In genomic region chr10:121569796-121570195, GRCm38 (mm10) we compare ENCODE assay signal across 14 mouse cellular contexts. TPM values are rescaled to one million over a fixed set of nuclear protein-coding genes. Genes with fewer than 3 reads are reported as not detected.
DNase-seq lines count a peak whose midpoint lies in the region; ATAC-seq and TF ChIP-seq lines count a peak whose summit lies in the region.
"Had no signal": no experiment of that assay in that cellular context is flagged by ENCODE, and none has a peak within 500 bp of the region (broad histone marks: within the 10 kb centered on the region; RNA-seq: fewer than 3 reads in every experiment).

No protein-coding gene starts in this region.

- no peak for DNase-seq in limb, embryonic 10.5 days (ENCODE audit: low spot score)
- no peak for DNase-seq in liver, embryonic 14.5 days (ENCODE audit: low read depth in 3 of 3, low spot score in 3 of 3)
- DNase-seq in midbrain, postnatal 0 days (ENCODE audit: low spot score), result no peak
- no peak for DNase-seq in kidney, postnatal 25 days
- DNase-seq: adrenal gland, postnatal 10 days; cerebellum, postnatal 36 days; heart, adult 18-20 months; kidney, postnatal 10 days had no signal

- no peak overlapping the region for H3K9ac ChIP-seq in limb, embryonic 12.5 days (replicated peaks)
- H3K9ac ChIP-seq in forebrain, embryonic 13.5 days, result no peak overlapping the region
- H3K9ac ChIP-seq in liver, embryonic 14.5 days (replicated peaks), result peak overlapping the region; percentile 38
- H3K9ac ChIP-seq in midbrain, postnatal 0 days (replicated peaks; ENCODE audit: low read length, poor library complexity, severe bottlenecking), result no peak overlapping the region
- H3K9ac ChIP-seq in kidney, embryonic 14.5 days (ENCODE audit: low read depth, low read length), result no peak overlapping the region
- H3K9ac ChIP-seq: limb, embryonic 15.5 days had no signal

- no peak for TF ChIP-seq EP300 in liver, embryonic 14.5 days (IDR thresholded peaks at IDR 0.05; ENCODE audit: low read depth)

- TF ChIP-seq CTCF in liver, embryonic 14.5 days (IDR thresholded peaks at IDR 0.05; ENCODE audit: low read depth), result no peak
- no peak for TF ChIP-seq CTCF in midbrain, postnatal 0 days (IDR thresholded peaks at IDR 0.05)

- H3K27ac ChIP-seq in limb, embryonic 12.5 days, result peak overlapping the region; percentile 41; the same call in 1 of the 2 replicates
- no peak overlapping the region for H3K27ac ChIP-seq in limb, embryonic 10.5 days
- H3K27ac ChIP-seq in forebrain, embryonic 13.5 days, result peak overlapping the region; percentile 57; the same call in 1 of the 2 replicates
- H3K27ac ChIP-seq in liver, embryonic 14.5 days, result peak overlapping the region; percentile 95
- peak overlapping the region; percentile 80 for H3K27ac ChIP-seq in midbrain, postnatal 0 days (ENCODE audit: low read depth, low read length)
- no peak overlapping the region for H3K27ac ChIP-seq in kidney, embryonic 14.5 days (ENCODE audit: low read depth, low read length)
- H3K27ac ChIP-seq: limb, embryonic 15.5 days; macrophage; stomach, postnatal 0 days had no signal

- H3K27me3 ChIP-seq in limb, embryonic 12.5 days, result no peaks in the 10 kb centered on the region
- H3K27me3 ChIP-seq in limb, embryonic 10.5 days (ENCODE audit: low read depth, poor library complexity, severe bottlenecking), result no peaks in the 10 kb centered on the region
- no peaks in the 10 kb centered on the region for H3K27me3 ChIP-seq in forebrain, embryonic 13.5 days
- H3K27me3 ChIP-seq in liver, embryonic 14.5 days (ENCODE audit: control insufficient read depth, insufficient read depth, low read length), result no peaks in the 10 kb centered on the region
- no peaks in the 10 kb centered on the region for H3K27me3 ChIP-seq in midbrain, postnatal 0 days (ENCODE audit: insufficient read depth, low read length)
- H3K27me3 ChIP-seq in kidney, embryonic 14.5 days (ENCODE audit: control insufficient read depth, insufficient read depth, low read length), result no peaks in the 10 kb centered on the region
- H3K27me3 ChIP-seq: limb, embryonic 15.5 days had no signal

- WGBS in limb, embryonic 12.5 days, result 79% methylated on average over 6 of the region's 6 CpGs
- 83% methylated on average over 6 of the region's 6 CpGs for WGBS in limb, embryonic 10.5 days
- WGBS in forebrain, embryonic 13.5 days, result 62% methylated on average over 6 of the region's 6 CpGs
- WGBS in liver, embryonic 14.5 days (ENCODE audit: insufficient replicate concordance), result 69% methylated on average over 6 of the region's 6 CpGs
- 45% methylated on average over 6 of the region's 6 CpGs for WGBS in midbrain, postnatal 0 days
- WGBS in kidney, embryonic 14.5 days, result 80% methylated on average over 6 of the region's 6 CpGs

- H3K4me1 ChIP-seq in limb, embryonic 12.5 days (replicated peaks), result no peaks in the 10 kb centered on the region
- 0 out of 2 replicates have a peak, but pooled peaks cover 5% of the 10 kb centered on the region for H3K4me1 ChIP-seq in limb, embryonic 10.5 days
- peaks cover 16% of the 10 kb centered on the region for H3K4me1 ChIP-seq in forebrain, embryonic 13.5 days
- peaks cover 26 to 34% of the 10 kb centered on the region in 2 experiments for H3K4me1 ChIP-seq in liver, embryonic 14.5 days (replicated peaks; ENCODE audit: control insufficient read depth in 2 of 2, insufficient read depth in 2 of 2, low read length in 1 of 2)
- H3K4me1 ChIP-seq in midbrain, postnatal 0 days (ENCODE audit: insufficient read depth, low read length), result 0 out of 2 replicates have a peak, but pooled peaks cover 7% of the 10 kb centered on the region
- H3K4me1 ChIP-seq in kidney, embryonic 14.5 days (ENCODE audit: control insufficient read depth, insufficient read depth, low read length), result no peaks in the 10 kb centered on the region
- H3K4me1 ChIP-seq: limb, embryonic 15.5 days had no signal

- H3K36me3 ChIP-seq in limb, embryonic 12.5 days, result peaks cover 68% of the 10 kb centered on the region
- H3K36me3 ChIP-seq in limb, embryonic 10.5 days, result peaks cover 67% of the 10 kb centered on the region
- H3K36me3 ChIP-seq in forebrain, embryonic 13.5 days (ENCODE audit: poor library complexity, severe bottlenecking), result peaks cover 54% of the 10 kb centered on the region
- peaks cover 48% of the 10 kb centered on the region for H3K36me3 ChIP-seq in liver, embryonic 14.5 days (replicated peaks; ENCODE audit: control insufficient read depth, insufficient read depth, low read depth)
- peaks cover 17% of the 10 kb centered on the region for H3K36me3 ChIP-seq in midbrain, postnatal 0 days (ENCODE audit: insufficient read depth, low read length)
- peaks cover 57% of the 10 kb centered on the region for H3K36me3 ChIP-seq in kidney, embryonic 14.5 days (ENCODE audit: control insufficient read depth, insufficient read depth, low read length)

- no peak for ATAC-seq in limb, embryonic 12.5 days (ENCODE audit: insufficient number of reproducible peaks, insufficient read depth, low FRiP score, low TSS enrichment, low read depth)
- 0 out of 2 replicates have a peak, but pooled peaks have one; percentile 21 for ATAC-seq in forebrain, embryonic 13.5 days
- ATAC-seq in liver, embryonic 14.5 days (ENCODE audit: insufficient read depth), result no peak
- ATAC-seq in midbrain, postnatal 0 days (ENCODE audit: low FRiP score), result peak; percentile 44; the same call in 1 of the 2 replicates
- ATAC-seq in kidney, embryonic 14.5 days (ENCODE audit: low FRiP score, low TSS enrichment), result no peak

- no peaks in the 10 kb centered on the region for H3K9me3 ChIP-seq in limb, embryonic 12.5 days
- H3K9me3 ChIP-seq in limb, embryonic 10.5 days (replicated peaks), result no peaks in the 10 kb centered on the region
- H3K9me3 ChIP-seq in forebrain, embryonic 13.5 days (replicated peaks), result no peaks in the 10 kb centered on the region
- H3K9me3 ChIP-seq in liver, embryonic 14.5 days (ENCODE audit: control insufficient read depth, low read length), result peaks cover 4% of the 10 kb centered on the region
- H3K9me3 ChIP-seq in midbrain, postnatal 0 days (ENCODE audit: low read length), result no peaks in the 10 kb centered on the region
- no peaks in the 10 kb centered on the region for H3K9me3 ChIP-seq in kidney, embryonic 14.5 days (ENCODE audit: control insufficient read depth, low read length)
- H3K9me3 ChIP-seq: limb, embryonic 15.5 days had no signal

- H3K4me3 ChIP-seq in limb, embryonic 12.5 days (replicated peaks), result no peak overlapping the region
- H3K4me3 ChIP-seq in limb, embryonic 10.5 days, result no peak overlapping the region
- no peak overlapping the region for H3K4me3 ChIP-seq in forebrain, embryonic 13.5 days
- H3K4me3 ChIP-seq in liver, embryonic 14.5 days (ENCODE audit: insufficient read depth in 1 of 2, low read depth in 2 of 2, low read length in 2 of 2), result no peak overlapping the region
- no peak overlapping the region for H3K4me3 ChIP-seq in midbrain, postnatal 0 days (ENCODE audit: low read depth, low read length)
- no peak overlapping the region for H3K4me3 ChIP-seq in kidney, embryonic 14.5 days (ENCODE audit: low read length)
- H3K4me3 ChIP-seq: limb, embryonic 15.5 days had no signal

- no peak overlapping the region for H3K4me2 ChIP-seq in limb, embryonic 12.5 days
- H3K4me2 ChIP-seq in forebrain, embryonic 13.5 days, result peak overlapping the region; percentile 54; the same call in 1 of the 2 replicates
- H3K4me2 ChIP-seq in liver, embryonic 14.5 days (ENCODE audit: low read depth), result peak overlapping the region; percentile 67
- H3K4me2 ChIP-seq in midbrain, postnatal 0 days (ENCODE audit: low read depth, low read length, poor library complexity, severe bottlenecking), result peak overlapping the region; percentile 35
- H3K4me2 ChIP-seq in kidney, embryonic 14.5 days (replicated peaks; ENCODE audit: low read depth, low read length), result no peak overlapping the region
- H3K4me2 ChIP-seq: limb, embryonic 15.5 days had no signal

RNA-seq across cellular contexts. Expression of gene Tbk1, which starts 16.8 kb away (rescaled TPM):
- polyA plus RNA-seq in limb, embryonic 12.5 days (2016; fragmentation: Nextera tagmentation; extraction: Ambion mirVana), result 33.7 and 34.4 TPM in 2 replicates
- polyA plus RNA-seq in limb, embryonic 10.5 days (2016; fragmentation: Nextera tagmentation; extraction: Ambion mirVana), result 25.1 and 29.9 TPM in 2 replicates
- 31.7 and 37.1 TPM in 2 replicates for polyA plus RNA-seq in forebrain, embryonic 13.5 days (2015; fragmentation: Nextera tagmentation; extraction: Ambion mirVana)
- 6.6 and 13.6 TPM in 2 replicates for polyA plus RNA-seq in liver, embryonic 14.5 days (2012; rRNA removed)
- 17.1 and 18.0 TPM in 2 replicates for polyA plus RNA-seq in liver, embryonic 14.5 days (2014; fragmentation: Nextera tagmentation; extraction: Ambion mirVana)
- 16.5 and 29.2 TPM in 2 replicates for total RNA-seq in midbrain, postnatal 0 days (2014; rRNA removed)
- 24.5 and 24.8 TPM in 2 replicates for polyA plus RNA-seq in midbrain, postnatal 0 days (2015; fragmentation: Nextera tagmentation; extraction: Ambion mirVana)
- 21.2 and 37.5 TPM in 2 replicates for polyA plus RNA-seq in kidney, embryonic 14.5 days (2014; fragmentation: Nextera tagmentation; extraction: Ambion mirVana)

RNA-seq across cellular contexts. Expression of gene Xpot, which starts 56.3 kb away (rescaled TPM):
- polyA plus RNA-seq in limb, embryonic 12.5 days (2016; fragmentation: Nextera tagmentation; extraction: Ambion mirVana), result 59.3 and 65.0 TPM in 2 replicates
- polyA plus RNA-seq in limb, embryonic 10.5 days (2016; fragmentation: Nextera tagmentation; extraction: Ambion mirVana), result 58.0 and 63.7 TPM in 2 replicates
- 37.9 and 38.3 TPM in 2 replicates for polyA plus RNA-seq in forebrain, embryonic 13.5 days (2015; fragmentation: Nextera tagmentation; extraction: Ambion mirVana)
- polyA plus RNA-seq in liver, embryonic 14.5 days (2012; rRNA removed), result 40.3 and 47.4 TPM in 2 replicates
- 26.2 and 31.4 TPM in 2 replicates for polyA plus RNA-seq in liver, embryonic 14.5 days (2014; fragmentation: Nextera tagmentation; extraction: Ambion mirVana)
- total RNA-seq in midbrain, postnatal 0 days (2014; rRNA removed), result 101 and 111 TPM in 2 replicates
- 26.0 and 26.6 TPM in 2 replicates for polyA plus RNA-seq in midbrain, postnatal 0 days (2015; fragmentation: Nextera tagmentation; extraction: Ambion mirVana)
- 34.9 and 63.6 TPM in 2 replicates for polyA plus RNA-seq in kidney, embryonic 14.5 days (2014; fragmentation: Nextera tagmentation; extraction: Ambion mirVana)

Comparison
In these comparisons a context has a peak if more than half of its experiments do, and no peak if none do; other contexts are left out.
1. H3K27ac ChIP-seq: peak in limb, embryonic 12.5 days (single experiment), forebrain, embryonic 13.5 days (single experiment), liver, embryonic 14.5 days (single experiment) and midbrain, postnatal 0 days (single experiment); none in limb, embryonic 10.5 days (single experiment) and kidney, embryonic 14.5 days (single experiment).
2. ATAC-seq: peak in forebrain, embryonic 13.5 days (single experiment) and midbrain, postnatal 0 days (single experiment); none in limb, embryonic 12.5 days (single experiment), liver, embryonic 14.5 days (single experiment) and kidney, embryonic 14.5 days (single experiment).
3. H3K4me2 ChIP-seq: peak in forebrain, embryonic 13.5 days (single experiment), liver, embryonic 14.5 days (single experiment) and midbrain, postnatal 0 days (single experiment); none in limb, embryonic 12.5 days (single experiment) and kidney, embryonic 14.5 days (single experiment).